Mouse (Mus musculus): Measurements from ENCODE around the gene Car5a.

- no peak for TF ChIP-seq CTCF (IDR thresholded peaks at IDR 0.05; ENCODE audit: low read depth, low read length)
- TF ChIP-seq GATA1 (IDR thresholded peaks at IDR 0.05; ENCODE audit: borderline replicate concordance, low read length): no peak
Measured at GRCm38 (mm10) chr8:121921582-121921981, 23.1 kb downstream of the Car5a start.
